Mouse (Mus musculus): ENCODE measurements around the gene Lrrtm1. TPM values are rescaled to one million over a fixed set of nuclear protein-coding genes. Genes with fewer than 3 reads are reported as not detected.

Lrrtm1 gene
- 10 to 100 TPM; 90.0 to 91.8 TPM for total RNA-seq (2021)
- long read RNA-seq, experiment 1, transcript Lrrtm1-203 (2 exons, 2,518 nt), result minor isoform, 12 of 101 reads
- long read RNA-seq, experiment 1, transcript Lrrtm1-202 (2 exons, 2,541 nt), result major isoform, 50 of 101 reads
- long read RNA-seq, experiment 1, transcript Lrrtm1-201 (3 exons, 2,958 nt), result minor isoform, 7 of 101 reads
- long read RNA-seq, experiment 1, partial matches to known transcripts, result 9 of 101 reads
- long read RNA-seq, experiment 1, other reads (novel, unspliced or antisense), result 23 of 101 reads
- long read RNA-seq, experiment 2, transcript Lrrtm1-202 (2 exons, 2,541 nt), result major isoform, 59 of 99 reads
- long read RNA-seq, experiment 2, transcript Lrrtm1-203 (2 exons, 2,518 nt), result minor isoform, 16 of 99 reads
- long read RNA-seq, experiment 2, partial matches to known transcripts, result 2 of 99 reads
- long read RNA-seq, experiment 2, other reads (novel, unspliced or antisense), result 21 of 99 reads

GRCm38 (mm10) chr6:77242601-77243406 lies at the start of gene Lrrtm1:
Gene Lrrtm1, plus strand, starts transcription at chr6:77242689.
- intact Hi-C loops (cut with DNase I), result no loop called here
- DNase-seq (ENCODE audit: low spot score in 2 of 2), result peak; percentile 85 to 87

DNA sequence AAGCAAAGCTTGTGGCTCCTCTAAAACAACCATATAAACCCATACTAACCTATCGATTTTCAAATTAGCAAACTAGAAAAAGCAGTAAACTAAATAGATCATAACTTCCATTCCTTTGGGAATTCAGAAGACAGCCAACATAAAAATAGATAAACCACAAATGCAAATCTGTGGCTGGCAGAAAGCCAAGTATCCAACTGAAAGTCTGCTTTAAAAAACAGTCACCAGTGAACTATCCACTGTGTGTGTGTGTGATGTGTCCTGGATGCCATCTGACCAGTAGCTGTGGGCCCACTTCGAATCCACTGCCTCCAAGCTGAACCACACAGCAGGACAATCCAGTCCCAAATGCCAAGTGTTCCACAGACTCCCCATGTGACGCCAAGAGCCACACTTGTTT lies 45.8 kb upstream of the Lrrtm1 start:
- peak; percentile 42 to 46 for DNase-seq (ENCODE audit: low spot score in 2 of 2)
- intact Hi-C loops (cut with DNase I), result no loop called here

DNA sequence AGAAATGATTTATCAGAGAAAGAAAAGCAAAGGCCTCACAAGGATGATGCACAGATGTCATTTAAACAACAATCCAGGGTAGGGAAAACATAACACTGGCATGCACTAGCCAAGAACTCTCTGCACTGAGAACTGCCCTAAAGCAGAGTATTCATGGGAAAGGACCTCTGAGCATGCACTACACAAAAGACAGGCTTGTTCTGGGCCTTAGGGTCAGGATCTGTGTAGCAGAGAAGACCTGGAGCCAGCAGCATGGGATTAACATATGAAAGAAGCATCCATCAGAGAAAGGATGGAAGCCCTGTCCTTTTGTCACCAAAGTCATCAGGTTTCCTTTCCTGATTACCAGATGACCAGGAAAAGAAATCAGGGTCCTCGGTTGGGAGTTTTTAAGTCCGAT lies 43.1 kb upstream of the Lrrtm1 start:
- intact Hi-C loops (cut with DNase I), result no loop called here
- DNase-seq (ENCODE audit: low spot score in 2 of 2), result no peak

DNA sequence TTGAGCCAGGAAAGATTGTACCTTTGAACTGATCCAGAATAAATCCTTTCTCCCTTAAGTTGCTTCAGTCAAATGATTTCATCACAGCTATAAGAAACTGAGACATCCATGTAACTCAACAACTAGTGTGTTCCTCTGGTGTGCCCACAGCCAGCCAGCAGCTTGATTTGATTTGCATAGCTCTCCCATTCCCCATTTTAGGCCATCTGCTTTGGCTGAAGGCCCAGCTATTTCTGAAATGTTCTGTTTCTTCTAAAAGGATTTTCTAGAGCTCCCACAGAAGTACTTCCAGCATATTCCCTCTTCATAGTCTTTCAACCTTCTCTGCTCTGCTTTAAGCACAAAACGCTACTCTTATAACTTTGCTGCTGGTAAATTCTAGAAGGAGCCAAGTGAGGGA lies 33.3 kb upstream of the Lrrtm1 start:
- DNase-seq (ENCODE audit: low spot score in 2 of 2), result peak; percentile 42 to 73
- intact Hi-C loops (cut with DNase I), result no loop called here

GRCm38 (mm10) chr6:77209929-77210328 lies 32.6 kb upstream of the Lrrtm1 start:
- peak in 1 of 2 experiments; percentile 31 for DNase-seq (ENCODE audit: low spot score in 2 of 2)
- intact Hi-C loops (cut with DNase I), result no loop called here

DNA sequence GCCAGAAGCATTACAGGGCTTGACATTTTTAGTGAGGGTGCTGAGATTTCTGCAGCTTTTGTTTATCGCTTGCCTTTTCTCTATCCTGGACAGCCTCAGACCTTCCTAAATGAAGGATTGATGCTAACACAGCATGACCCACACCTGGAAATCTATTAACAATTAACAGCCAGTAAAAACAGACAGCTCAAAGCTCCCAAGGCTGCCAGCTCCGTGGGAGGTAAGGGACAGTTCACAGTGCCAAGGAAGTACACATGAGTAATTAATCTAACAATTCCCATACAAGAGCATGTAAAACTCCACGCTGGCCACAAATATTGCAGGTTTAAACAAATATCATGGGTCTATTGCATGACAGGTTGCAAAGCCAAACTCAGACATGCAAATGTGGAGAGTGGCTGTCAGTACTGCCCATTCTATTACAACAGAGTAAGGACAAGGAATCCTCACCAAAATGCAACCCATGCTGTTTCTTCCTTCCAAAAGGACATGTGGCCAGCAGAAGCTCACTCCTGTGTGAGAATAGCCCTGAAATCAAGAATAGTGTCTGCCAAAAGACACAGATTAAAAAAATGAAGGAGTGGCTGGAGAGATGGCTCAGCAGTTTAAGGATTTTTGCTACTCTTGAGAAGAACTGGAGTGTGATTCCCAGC lies 28.6 kb upstream of the Lrrtm1 start:
- DNase-seq (ENCODE audit: low spot score in 2 of 2), result no peak
- intact Hi-C loops (cut with DNase I), result no loop called here

GRCm38 (mm10) chr6:77215322-77215721 lies 27.2 kb upstream of the Lrrtm1 start:
- intact Hi-C loops (cut with DNase I), result no loop called here
- DNase-seq (ENCODE audit: low spot score in 2 of 2), result no peak

GRCm38 (mm10) chr6:77218875-77219274 lies 23.6 kb upstream of the Lrrtm1 start:
- intact Hi-C loops (cut with DNase I), result no loop called here
- peak; percentile 53 to 63 for DNase-seq (ENCODE audit: low spot score in 2 of 2)

- DNase-seq (ENCODE audit: low spot score in 2 of 2), result no peak
- intact Hi-C loops (cut with DNase I), result no loop called here
Measured at GRCm38 (mm10) chr6:77220776-77221175, 21.7 kb upstream of the Lrrtm1 start.

GRCm38 (mm10) chr6:77222849-77223638 lies 19.4 kb upstream of the Lrrtm1 start:
- DNase-seq (ENCODE audit: low spot score in 2 of 2), result peak; percentile 64 to 79

GRCm38 (mm10) chr6:77240426-77240825 lies 2.1 kb upstream of the Lrrtm1 start:
- peak; percentile 34 to 50 for DNase-seq (ENCODE audit: low spot score in 2 of 2)
- intact Hi-C loops (cut with DNase I), result no loop called here

More at GRCm38 (mm10) chr6:77222849-77223638, 19.4 kb upstream of the Lrrtm1 start:
- intact Hi-C loops (cut with DNase I), result no loop called here

DNA sequence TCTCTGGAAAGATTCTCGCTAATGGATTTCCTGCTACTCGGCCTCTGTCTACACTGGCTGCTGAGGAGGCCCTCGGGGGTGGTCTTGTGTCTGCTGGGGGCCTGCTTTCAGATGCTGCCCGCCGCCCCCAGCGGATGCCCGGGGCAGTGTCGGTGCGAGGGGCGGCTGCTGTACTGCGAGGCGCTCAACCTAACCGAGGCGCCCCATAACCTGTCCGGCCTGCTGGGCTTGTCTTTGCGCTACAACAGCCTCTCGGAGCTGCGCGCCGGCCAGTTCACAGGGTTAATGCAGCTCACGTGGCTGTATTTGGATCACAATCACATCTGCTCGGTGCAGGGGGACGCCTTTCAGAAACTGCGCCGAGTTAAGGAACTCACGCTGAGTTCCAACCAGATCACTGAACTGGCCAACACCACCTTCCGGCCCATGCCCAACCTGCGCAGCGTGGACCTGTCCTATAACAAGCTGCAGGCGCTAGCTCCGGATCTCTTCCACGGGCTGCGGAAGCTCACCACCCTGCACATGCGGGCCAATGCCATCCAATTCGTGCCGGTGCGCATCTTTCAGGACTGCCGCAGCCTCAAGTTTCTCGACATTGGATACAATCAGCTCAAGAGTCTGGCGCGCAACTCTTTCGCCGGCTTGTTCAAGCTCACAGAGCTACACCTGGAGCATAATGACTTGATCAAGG lies 1.2 kb downstream of the Lrrtm1 start:
- DNase-seq (ENCODE audit: low spot score in 2 of 2), result peak; percentile 36 to 43
- intact Hi-C loops (cut with DNase I), result no loop called here

DNA sequence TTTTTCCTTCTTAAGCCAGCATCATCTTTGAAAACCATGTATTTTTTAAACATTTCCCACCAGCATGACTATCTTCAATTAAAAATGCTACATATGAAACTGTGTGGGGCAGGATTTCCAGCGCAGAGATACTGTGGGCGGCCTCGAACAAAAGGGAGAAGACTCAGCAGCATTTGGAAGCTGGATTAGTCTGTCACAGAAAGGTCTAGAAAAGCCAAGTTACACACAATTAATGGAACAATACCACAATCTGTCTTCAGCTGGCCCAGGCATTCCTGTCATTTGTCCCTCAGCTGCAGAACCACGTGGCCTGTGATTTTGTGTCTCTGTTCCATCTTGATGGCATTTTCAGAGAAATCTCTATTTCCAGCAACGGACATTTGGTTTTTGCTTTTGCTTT lies 11.0 kb downstream of the Lrrtm1 start:
- peak in 1 of 2 experiments; percentile 27 for DNase-seq (ENCODE audit: low spot score in 2 of 2)
- intact Hi-C loops (cut with DNase I), result loop anchor here (10.0 kb wide), 1 partner anchor 201 kb away; no protein-coding TSS in a partner anchor

DNA sequence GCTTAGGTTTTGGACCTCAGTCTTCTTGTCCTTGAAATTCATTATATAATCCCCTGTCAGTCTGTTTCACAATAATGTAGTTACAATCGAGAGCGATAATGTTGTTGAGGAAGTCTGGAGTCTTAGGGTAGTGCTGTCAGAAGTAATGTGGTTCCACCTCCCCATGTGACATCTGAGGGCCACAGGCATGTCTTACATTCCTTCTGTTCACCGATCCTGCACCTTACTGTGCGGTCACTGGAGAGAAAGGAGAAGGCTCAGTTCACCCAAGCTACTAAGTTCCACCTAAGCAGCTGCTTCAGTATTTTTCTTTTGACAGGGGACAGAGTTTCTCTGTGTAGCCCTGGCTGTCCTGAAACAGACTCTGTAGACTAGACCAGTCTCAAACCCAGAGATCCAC lies 13.9 kb downstream of the Lrrtm1 start:
- intact Hi-C loops (cut with DNase I), result loop anchor here (5.0 to 10.0 kb wide), 2 partner anchors 198 to 316 kb away; no protein-coding TSS in a partner anchor
- no peak for DNase-seq (ENCODE audit: low spot score in 2 of 2)

DNA sequence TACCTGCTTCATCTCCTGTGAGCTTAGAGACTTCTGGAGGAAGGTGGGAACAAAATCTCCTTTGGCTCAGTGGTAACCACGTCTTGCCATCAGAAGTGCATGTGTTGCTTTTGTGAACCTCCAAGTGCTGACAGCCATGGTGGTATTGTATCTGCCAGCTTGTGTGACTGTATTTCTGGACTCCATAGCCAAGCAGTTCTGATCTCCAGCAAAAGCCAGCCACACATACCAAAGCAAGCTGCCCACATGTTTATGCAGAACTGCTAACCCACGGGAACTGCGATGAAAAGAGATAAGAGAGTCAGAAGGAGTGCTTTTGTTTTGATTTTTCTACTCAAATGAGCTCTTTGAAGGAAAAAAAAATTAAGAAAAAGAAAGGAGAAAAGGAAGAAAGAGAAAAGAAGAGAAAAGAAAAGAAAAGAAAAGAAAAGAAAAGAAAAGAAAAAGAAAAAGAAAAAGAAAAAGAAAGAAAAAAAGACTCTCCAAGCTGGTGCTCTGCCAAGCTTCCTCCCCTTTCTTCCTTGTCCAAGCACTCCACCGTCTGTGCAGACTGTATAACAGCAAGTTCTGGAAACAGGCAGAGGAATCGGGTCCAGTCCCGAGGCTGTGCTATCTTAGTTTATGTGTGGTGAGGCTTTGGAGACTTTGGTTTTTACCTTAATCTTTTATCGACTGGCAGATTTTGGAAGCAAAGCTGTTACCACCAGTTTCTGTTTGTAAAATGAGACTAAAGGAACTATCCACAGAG lies 15.0 kb downstream of the Lrrtm1 start:
- peak; percentile 29 to 44 for DNase-seq (ENCODE audit: low spot score in 2 of 2)
- intact Hi-C loops (cut with DNase I), result loop anchor here (5.0 to 10.0 kb wide), 2 partner anchors 197 to 315 kb away; no protein-coding TSS in a partner anchor

DNA sequence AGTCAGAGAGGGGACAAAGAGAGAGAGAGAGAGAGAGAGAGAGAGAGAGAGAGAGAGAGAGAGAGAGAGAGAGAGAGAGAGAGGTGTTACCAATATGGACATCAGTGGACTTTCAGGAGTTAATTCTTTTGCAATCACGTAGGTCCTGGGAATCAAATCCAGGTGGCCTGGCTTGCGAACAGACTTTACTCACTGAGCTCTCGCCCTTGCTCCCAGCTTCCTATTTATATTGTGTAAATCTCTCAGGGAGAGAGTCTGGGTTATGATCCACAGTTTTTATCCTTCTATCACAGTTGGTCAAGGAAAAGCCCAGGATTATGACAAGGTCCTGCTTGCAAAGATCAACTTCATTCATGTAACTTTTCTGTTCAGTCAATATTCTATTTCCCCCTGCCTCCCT lies 22.7 kb downstream of the Lrrtm1 start:
- intact Hi-C loops (cut with DNase I), result no loop called here
- DNase-seq (ENCODE audit: low spot score in 2 of 2), result no peak

DNA sequence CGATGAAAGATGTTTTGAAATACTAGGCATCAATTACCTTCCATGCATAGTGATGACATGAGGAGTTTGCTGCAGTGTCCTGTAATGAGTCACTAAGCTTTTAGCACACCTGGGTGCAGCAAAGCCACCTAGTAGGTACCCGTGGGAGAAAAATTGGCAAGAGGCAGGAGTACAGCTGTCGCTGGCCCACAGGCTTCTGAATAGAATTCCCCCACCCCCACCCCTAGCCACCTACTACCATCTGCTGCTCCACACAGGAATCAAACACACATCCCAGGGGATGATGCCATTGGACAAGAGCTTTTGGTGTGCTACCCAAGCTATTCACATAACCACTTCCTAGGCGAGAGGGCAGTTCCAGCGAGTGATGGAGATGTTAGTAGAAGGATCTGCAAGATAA lies 36.3 kb downstream of the Lrrtm1 start:
- intact Hi-C loops (cut with DNase I), result no loop called here
- no peak for DNase-seq (ENCODE audit: low spot score in 2 of 2)

DNA sequence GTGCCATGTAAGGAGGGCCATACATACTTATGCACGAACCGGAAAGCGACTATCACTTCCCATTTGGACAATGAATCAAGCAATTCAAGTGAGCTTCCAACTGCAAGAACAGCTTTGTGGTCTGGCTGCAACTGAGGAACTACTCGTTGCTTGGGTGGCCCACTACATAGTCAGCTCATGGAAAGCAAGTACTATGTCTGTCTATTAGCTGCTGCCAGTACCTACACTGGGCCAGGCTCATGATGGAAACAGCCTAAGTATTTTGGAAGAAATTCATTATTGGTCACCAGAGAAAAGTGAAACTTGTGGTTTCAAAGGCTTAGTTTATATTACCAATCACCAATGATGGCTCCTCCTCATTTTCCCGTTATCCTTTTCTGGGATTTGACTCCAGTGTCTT lies 43.8 kb downstream of the Lrrtm1 start:
- intact Hi-C loops (cut with DNase I), result no loop called here

More for the DNA sequence above, 43.8 kb downstream of the Lrrtm1 start:
- DNase-seq (ENCODE audit: low spot score in 2 of 2), result no peak

Data from left cerebral cortex, postnatal 14 days (tissue).